Comparison of ENCODE assay signal across 24 mouse cellular contexts in genomic region chr11:32493312-32493711, GRCm38 (mm10). TPM values are rescaled to one million over a fixed set of nuclear protein-coding genes. Genes with fewer than 3 reads are reported as not detected.
A peak's percentile ranks its signal among the peaks of the same experiment; 100 is the strongest.
DNase-seq lines count a peak whose midpoint lies in the region; ATAC-seq and TF ChIP-seq lines count a peak whose summit lies in the region.
"Had no signal": no experiment of that assay in that cellular context is flagged by ENCODE, and none has a peak within 500 bp of the region (broad histone marks: within the 10 kb centered on the region; RNA-seq: fewer than 3 reads in every experiment).

No protein-coding gene starts in this region.

- H3K4me1 ChIP-seq in lung, adult 2 months (ENCODE audit: control insufficient read depth, insufficient read depth, low read length), result peaks cover 11% of the 10 kb centered on the region
- H3K4me1 ChIP-seq: hindbrain, embryonic 15.5 days had no signal

- TF ChIP-seq POLR2A in lung, adult 2 months (IDR thresholded peaks at IDR 0.05; ENCODE audit: borderline replicate concordance, extremely low read depth, low read depth, low read length), result no peak

- peak; percentile 20 to 31 for DNase-seq in cerebellum, postnatal 10 days
- DNase-seq in heart, postnatal 36 days, result peak; percentile 19 to 41
- no peak for DNase-seq in heart, postnatal 25 days (ENCODE audit: low spot score)
- DNase-seq in lung, postnatal 10 days, result peak; percentile 19
- no peak for DNase-seq in lung, adult 2 months
- DNase-seq in skeletal muscle tissue, adult 2 months (ENCODE audit: low read depth, low spot score), result peak; percentile 38
- DNase-seq: cerebellum, adult 11 months; cerebellum, postnatal 14 days; left cerebral cortex, postnatal 4 days; liver; midbrain, embryonic 14.5 days; spleen, adult 18-20 months; thymus, postnatal 25 days had no signal

- no peak for TF ChIP-seq CTCF in lung, adult 2 months (IDR thresholded peaks at IDR 0.05; ENCODE audit: insufficient read depth, low read length)

- no peak overlapping the region for H3K4me3 ChIP-seq in lung, adult 2 months (replicated peaks; ENCODE audit: extremely low read depth, low read depth, low read length)
- H3K4me3 ChIP-seq: embryonic facial prominence, embryonic 13.5 days; forebrain, embryonic 15.5 days; heart, adult 2 months; hindbrain, embryonic 15.5 days; intestine, embryonic 15.5 days; left cerebral cortex, adult 2 months; megakaryocyte, embryonic 14.5 days; neural tube, embryonic 13.5 days had no signal

- intact Hi-C loops in heart, postnatal 36 days (cut with DNase I), result no loop called here
- intact Hi-C loops in heart, postnatal 25 days (cut with DNase I), result loop anchor here (5.0 kb wide), 1 partner anchor 36 kb away; the partner anchor contains the start of gene Ubtd2

- ATAC-seq in cerebellum, adult (ENCODE audit: insufficient number of reproducible peaks, low FRiP score, low TSS enrichment), result no peak
- no peak for ATAC-seq in erythroblast, adult 5-6 weeks (replicated peaks; ENCODE audit: low FRiP score, poor library complexity, severe bottlenecking)
- ATAC-seq: forebrain, embryonic 15.5 days; intestine, embryonic 15.5 days had no signal

RNA-seq across cellular contexts. Expression of gene Ubtd2, which starts 38.1 kb away (rescaled TPM):
- total RNA-seq in heart, postnatal 36 days (2021), result 1 to 10 TPM; 4.7 to 7.0 TPM
- total RNA-seq in heart, postnatal 25 days (2021), result 1 to 10 TPM; 6.3 to 8.9 TPM
- polyA plus RNA-seq in lung, adult 2 months (2012; rRNA removed), result 8.8 and 11.8 TPM in 2 replicates
- 0.58 and 1.3 TPM in 2 replicates for total RNA-seq in erythroblast, adult 5-6 weeks (2015; ENCODE audit: low replicate concordance)
- not detected in 2 replicates for total RNA-seq in erythroblast, adult 5-6 weeks (2017; ENCODE audit: low replicate concordance)

RNA-seq across cellular contexts. Expression of gene Efcab9, which starts 38.6 kb away (rescaled TPM):
- under 1 TPM in 1 of 2 experiments, not detected in 1; 0.41 TPM for total RNA-seq in heart, postnatal 36 days (2021)
- total RNA-seq in heart, postnatal 25 days (2021), result under 1 TPM in 1 of 2 experiments, not detected in 1; 0.61 TPM
- not detected in 2 replicates for polyA plus RNA-seq in lung, adult 2 months (2012; rRNA removed)
- not detected in 2 replicates for total RNA-seq in erythroblast, adult 5-6 weeks (2015; ENCODE audit: low replicate concordance)
- total RNA-seq in erythroblast, adult 5-6 weeks (2017; ENCODE audit: low replicate concordance), result not detected in 2 replicates
- total RNA-seq: heart, adult 2 months had no signal
- polyA plus RNA-seq: brain, embryonic 14.5 days; embryonic facial prominence, embryonic 13.5 days; heart, adult 2 months; midbrain, embryonic 14.5 days had no signal

RNA-seq across cellular contexts. Expression of gene Stk10, which starts 39.8 kb away (rescaled TPM):
- total RNA-seq in heart, postnatal 36 days (2021), result 1 to 10 TPM; 8.9 to 9.7 TPM
- 10 to 100 TPM in 1 of 2 experiments, 1 to 10 TPM in 1; 9.8 to 11.0 TPM for total RNA-seq in heart, postnatal 25 days (2021)
- 19.4 and 22.8 TPM in 2 replicates for polyA plus RNA-seq in lung, adult 2 months (2012; rRNA removed)
- total RNA-seq in erythroblast, adult 5-6 weeks (2015; ENCODE audit: low replicate concordance), result 11.5 and 18.3 TPM in 2 replicates
- total RNA-seq in erythroblast, adult 5-6 weeks (2017; ENCODE audit: low replicate concordance), result 9.9 and 19.2 TPM in 2 replicates

Comparison
In these comparisons a context has a peak if more than half of its experiments do, and no peak if none do; other contexts are left out.
1. DNase-seq: peak in cerebellum, postnatal 10 days (2 of 2), heart, postnatal 36 days (2 of 2), lung, postnatal 10 days (single experiment) and skeletal muscle tissue, adult 2 months (single experiment); none in heart, postnatal 25 days (single experiment) and lung, adult 2 months (single experiment).